Mouse (Mus musculus): ENCODE measurements around the gene Olfr1135. TPM values are rescaled to one million over a fixed set of nuclear protein-coding genes. Genes with fewer than 3 reads are reported as not detected.

Gene Olfr1135
- polyA plus RNA-seq (2014; fragmentation: Nextera tagmentation; extraction: Ambion mirVana) = not detected in 2 replicates

DNA sequence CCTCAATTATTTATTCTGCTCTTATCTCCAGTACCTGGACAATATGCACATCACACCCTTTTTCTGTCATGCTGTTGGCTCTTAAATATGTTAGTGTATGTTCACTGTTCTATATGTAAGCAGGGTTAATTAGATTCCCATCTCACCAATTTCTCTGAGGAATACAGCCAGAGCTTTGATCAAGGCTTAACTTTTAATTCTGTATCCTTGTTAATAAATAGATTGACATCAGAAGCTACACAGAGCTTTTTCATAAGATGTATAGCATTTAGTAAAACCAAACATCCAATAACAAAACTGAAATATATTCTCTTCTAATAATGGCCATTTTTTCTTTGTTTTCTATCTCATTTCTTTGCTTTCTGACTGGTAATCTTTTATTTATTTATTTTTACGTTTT, at the start of gene Olfr1135:
Gene Olfr1135 (minus strand): TSS at position 101 of the 400 bp plus-strand sequence.
- Histone ChIP-seq H3K9ac (replicated peaks; ENCODE audit: low read depth, low read length) (no peak within 1 kb of the TSS), H3K9me3 (ENCODE audit: control insufficient read depth, low read depth, low read length) (no peaks in the 10 kb centered on the region), H3K4me1 (ENCODE audit: control insufficient read depth, insufficient read depth, low read length) (no peaks in the 10 kb centered on the region), H3K4me3 (ENCODE audit: low read depth, low read length) (no peak within 1 kb of the TSS), H3K4me2 (replicated peaks; ENCODE audit: low read depth, low read length) (no peak within 1 kb of the TSS), H3K27me3 (ENCODE audit: control insufficient read depth, insufficient read depth, low read length) (no peaks in the 10 kb centered on the region), H3K27ac (ENCODE audit: low read length) (no peak within 1 kb of the TSS), H3K36me3 (ENCODE audit: control insufficient read depth, insufficient read depth, low read length) (no peaks in the 10 kb centered on the region)
- WGBS = 15% methylated on average over 1 of the region's 1 CpGs
- no peak for ATAC-seq (ENCODE audit: insufficient number of reproducible peaks, insufficient read depth, low FRiP score, low read depth)

DNA sequence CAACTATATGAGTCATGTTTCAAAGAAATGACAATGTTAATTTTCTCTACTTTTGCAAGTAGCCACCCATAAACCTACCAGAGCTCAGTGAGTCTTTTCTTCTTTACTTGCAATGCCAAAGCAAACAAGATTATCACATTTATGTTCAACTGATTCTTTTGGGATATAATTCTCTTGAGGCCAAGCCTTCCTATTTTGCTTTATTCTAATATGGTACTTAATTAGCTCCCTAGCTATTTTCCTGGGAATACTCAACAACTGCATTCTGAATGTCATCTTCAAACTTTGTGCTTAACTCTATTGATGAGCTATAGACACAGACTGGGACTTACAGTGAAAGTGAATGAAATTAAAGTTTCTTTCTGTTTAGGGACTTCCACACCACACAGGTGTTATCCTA, 39.6 kb upstream of the Olfr1135 start, which contains the start of gene Olfr1137:
Gene Olfr1137 (minus strand): TSS at position 101 of the 400 bp plus-strand sequence.
- Histone ChIP-seq H3K4me2 (replicated peaks; ENCODE audit: low read depth, low read length) (no peak within 1 kb of the TSS), H3K27me3 (ENCODE audit: control insufficient read depth, insufficient read depth, low read length) (no peaks in the 10 kb centered on the region), H3K36me3 (ENCODE audit: control insufficient read depth, insufficient read depth, low read length) (no peaks in the 10 kb centered on the region), H3K27ac (ENCODE audit: low read length) (no peak within 1 kb of the TSS), H3K4me1 (ENCODE audit: control insufficient read depth, insufficient read depth, low read length) (no peaks in the 10 kb centered on the region), H3K9me3 (ENCODE audit: control insufficient read depth, low read depth, low read length) (no peaks in the 10 kb centered on the region), H3K4me3 (ENCODE audit: low read depth, low read length) (no peak within 1 kb of the TSS), H3K9ac (replicated peaks; ENCODE audit: low read depth, low read length) (no peak within 1 kb of the TSS)
- ATAC-seq (ENCODE audit: insufficient number of reproducible peaks, insufficient read depth, low FRiP score, low read depth) = no peak

DNA sequence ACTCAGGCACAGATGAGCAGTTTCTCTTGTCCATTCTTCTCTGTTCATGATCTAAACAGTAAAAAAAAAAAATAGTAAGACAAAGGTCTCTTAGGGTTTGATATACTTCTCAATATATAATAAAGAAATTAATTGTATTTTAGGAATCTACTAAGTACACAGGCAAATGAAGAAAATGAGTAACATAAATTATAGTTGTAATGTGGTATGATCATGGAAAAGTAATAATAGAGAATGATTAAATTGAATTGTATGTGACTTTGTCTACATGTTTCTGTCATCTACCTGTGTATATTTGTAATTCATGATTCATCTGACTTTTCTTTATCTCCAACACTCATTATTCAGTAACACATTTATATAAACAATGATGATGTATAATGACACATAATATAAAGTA, 20.4 kb upstream of the Olfr1135 start, which contains the start of gene Olfr1136:
Gene Olfr1136 (minus strand): TSS at position 101 of the 400 bp plus-strand sequence.
- H3K9ac ChIP-seq (replicated peaks; ENCODE audit: low read depth, low read length) = no peak within 1 kb of the TSS
- no peaks in the 10 kb centered on the region for H3K4me1 ChIP-seq (ENCODE audit: control insufficient read depth, insufficient read depth, low read length)
- H3K27ac ChIP-seq (ENCODE audit: low read length) = no peak within 1 kb of the TSS
- H3K4me2 ChIP-seq (replicated peaks; ENCODE audit: low read depth, low read length) = no peak within 1 kb of the TSS
- H3K9me3 ChIP-seq (ENCODE audit: control insufficient read depth, low read depth, low read length) = no peaks in the 10 kb centered on the region
- H3K36me3 ChIP-seq (ENCODE audit: control insufficient read depth, insufficient read depth, low read length) = no peaks in the 10 kb centered on the region
- no peak for ATAC-seq (ENCODE audit: insufficient number of reproducible peaks, insufficient read depth, low FRiP score, low read depth)
- no peak within 1 kb of the TSS for H3K4me3 ChIP-seq (ENCODE audit: low read depth, low read length)
- H3K27me3 ChIP-seq (ENCODE audit: control insufficient read depth, insufficient read depth, low read length) = no peaks in the 10 kb centered on the region

DNA sequence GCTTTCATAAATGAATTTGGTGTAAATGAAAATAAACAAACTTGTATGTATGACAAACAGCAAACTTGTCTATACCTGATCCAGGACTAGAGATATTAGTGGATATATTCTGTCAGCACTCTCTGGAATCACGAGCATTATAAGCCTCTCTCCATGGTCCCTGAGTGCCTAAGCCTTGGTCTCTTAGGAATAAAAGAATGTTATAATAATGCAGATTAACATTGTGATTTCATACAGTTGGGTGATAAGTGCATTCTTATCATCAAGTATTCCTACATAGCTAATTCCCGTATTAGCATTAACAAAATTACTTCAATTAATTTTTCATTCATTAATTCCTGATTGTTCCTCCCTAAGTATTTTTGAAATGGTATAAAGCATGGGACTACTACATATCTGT, 15.1 kb downstream of the Olfr1135 start, which contains the start of gene Olfr1134:
Gene Olfr1134 (minus strand): TSS at position 101 of the 400 bp plus-strand sequence.
- no peak for ATAC-seq (ENCODE audit: insufficient number of reproducible peaks, insufficient read depth, low FRiP score, low read depth)
- H3K27ac ChIP-seq (ENCODE audit: low read length) = no peak within 1 kb of the TSS
- no peak within 1 kb of the TSS for H3K9ac ChIP-seq (replicated peaks; ENCODE audit: low read depth, low read length)
- no peaks in the 10 kb centered on the region for H3K4me1 ChIP-seq (ENCODE audit: control insufficient read depth, insufficient read depth, low read length)
- H3K27me3 ChIP-seq (ENCODE audit: control insufficient read depth, insufficient read depth, low read length) = no peaks in the 10 kb centered on the region
- H3K4me2 ChIP-seq (replicated peaks; ENCODE audit: low read depth, low read length) = no peak within 1 kb of the TSS
- WGBS = 83% methylated on average over 2 of the region's 2 CpGs
- H3K9me3 ChIP-seq (ENCODE audit: control insufficient read depth, low read depth, low read length) = no peaks in the 10 kb centered on the region
- no peak within 1 kb of the TSS for H3K4me3 ChIP-seq (ENCODE audit: low read depth, low read length)
- H3K36me3 ChIP-seq (ENCODE audit: control insufficient read depth, insufficient read depth, low read length) = no peaks in the 10 kb centered on the region

DNA sequence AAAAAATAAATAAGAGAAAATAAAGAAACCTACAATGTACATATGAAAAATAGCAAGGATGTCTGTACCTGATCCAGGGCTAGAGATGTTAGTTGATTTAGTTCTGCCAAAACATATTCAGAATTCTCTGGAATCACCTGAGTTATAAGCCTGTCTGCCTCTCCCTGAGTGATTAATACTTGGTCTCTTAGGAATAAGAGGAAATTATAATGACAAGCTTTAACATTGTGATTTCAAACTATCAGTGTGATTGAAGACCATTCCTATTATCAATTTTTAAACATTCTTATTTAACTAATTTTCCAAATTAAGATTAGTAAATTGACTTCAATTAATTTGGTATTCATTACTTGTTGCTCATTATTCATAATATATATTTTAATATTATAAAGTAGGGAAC, 26.2 kb downstream of the Olfr1135 start, which contains the start of gene Olfr1133:
Gene Olfr1133 (minus strand): TSS at position 101 of the 400 bp plus-strand sequence.
- no peaks in the 10 kb centered on the region for H3K4me1 ChIP-seq (ENCODE audit: control insufficient read depth, insufficient read depth, low read length)
- ATAC-seq (ENCODE audit: insufficient number of reproducible peaks, insufficient read depth, low FRiP score, low read depth) = no peak
- H3K4me3 ChIP-seq (ENCODE audit: low read depth, low read length) = no peak within 1 kb of the TSS
- no peak within 1 kb of the TSS for H3K27ac ChIP-seq (ENCODE audit: low read length)
- no peaks in the 10 kb centered on the region for H3K9me3 ChIP-seq (ENCODE audit: control insufficient read depth, low read depth, low read length)
- H3K36me3 ChIP-seq (ENCODE audit: control insufficient read depth, insufficient read depth, low read length) = no peaks in the 10 kb centered on the region
- no peaks in the 10 kb centered on the region for H3K27me3 ChIP-seq (ENCODE audit: control insufficient read depth, insufficient read depth, low read length)
- no peak within 1 kb of the TSS for H3K9ac ChIP-seq (replicated peaks; ENCODE audit: low read depth, low read length)
- H3K4me2 ChIP-seq (replicated peaks; ENCODE audit: low read depth, low read length) = no peak within 1 kb of the TSS

DNA sequence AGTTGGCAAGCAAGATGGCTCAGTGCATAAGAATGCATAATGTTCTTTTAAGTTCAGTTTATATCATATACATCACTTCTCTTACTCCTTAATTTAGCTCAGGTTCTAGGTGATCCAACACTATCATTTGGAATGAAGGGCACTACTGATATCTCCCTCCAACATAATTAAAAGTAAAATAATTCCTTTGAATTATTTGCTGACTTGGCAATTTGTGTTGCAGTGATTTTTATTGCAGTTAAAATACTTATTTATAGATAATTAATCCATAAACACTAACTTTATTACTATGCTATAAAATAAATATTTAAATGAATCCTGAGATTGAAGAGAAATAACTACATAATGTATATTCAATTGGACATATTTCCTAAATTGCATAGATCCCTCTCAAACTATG, 31.0 kb downstream of the Olfr1135 start:
- H3K27ac ChIP-seq (ENCODE audit: low read length) = no peak overlapping the region
- H3K9ac ChIP-seq (replicated peaks; ENCODE audit: low read depth, low read length) = no peak overlapping the region
- no peaks in the 10 kb centered on the region for H3K36me3 ChIP-seq (ENCODE audit: control insufficient read depth, insufficient read depth, low read length)
- H3K4me2 ChIP-seq (replicated peaks; ENCODE audit: low read depth, low read length) = no peak overlapping the region
- no peaks in the 10 kb centered on the region for H3K4me1 ChIP-seq (ENCODE audit: control insufficient read depth, insufficient read depth, low read length)
- no peak overlapping the region for H3K4me3 ChIP-seq (ENCODE audit: low read depth, low read length)
- ATAC-seq (ENCODE audit: insufficient number of reproducible peaks, insufficient read depth, low FRiP score, low read depth) = no peak
- no peaks in the 10 kb centered on the region for H3K27me3 ChIP-seq (ENCODE audit: control insufficient read depth, insufficient read depth, low read length)
- no peaks in the 10 kb centered on the region for H3K9me3 ChIP-seq (ENCODE audit: control insufficient read depth, low read depth, low read length)

DNA sequence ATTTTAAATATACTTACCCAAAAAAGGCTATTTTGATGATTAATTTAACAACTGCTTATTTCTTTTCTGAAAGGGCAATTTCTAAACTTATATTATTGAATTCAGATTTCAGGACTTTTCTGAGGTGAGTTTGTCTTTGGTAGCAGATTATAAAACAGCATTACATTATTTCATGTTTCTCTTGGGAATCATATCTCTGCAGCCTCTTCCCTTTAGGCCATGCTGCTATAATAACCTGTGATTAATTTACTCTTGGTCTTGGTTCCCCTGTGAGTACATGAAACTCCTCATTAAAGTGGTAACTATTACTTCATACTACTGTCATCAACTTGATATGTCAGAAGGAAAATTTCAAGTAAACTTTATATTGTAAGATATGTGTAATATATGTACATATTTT, 36.0 kb downstream of the Olfr1135 start, which contains the start of gene Olfr1132:
Gene Olfr1132 (minus strand): TSS at position 101 of the 400 bp plus-strand sequence.
- Histone ChIP-seq H3K9me3 (ENCODE audit: control insufficient read depth, low read depth, low read length) (no peaks in the 10 kb centered on the region), H3K27ac (ENCODE audit: low read length) (no peak within 1 kb of the TSS), H3K27me3 (ENCODE audit: control insufficient read depth, insufficient read depth, low read length) (no peaks in the 10 kb centered on the region), H3K36me3 (ENCODE audit: control insufficient read depth, insufficient read depth, low read length) (no peaks in the 10 kb centered on the region), H3K4me3 (ENCODE audit: low read depth, low read length) (no peak within 1 kb of the TSS), H3K4me1 (ENCODE audit: control insufficient read depth, insufficient read depth, low read length) (no peaks in the 10 kb centered on the region), H3K4me2 (replicated peaks; ENCODE audit: low read depth, low read length) (no peak within 1 kb of the TSS), H3K9ac (replicated peaks; ENCODE audit: low read depth, low read length) (no peak within 1 kb of the TSS)
- ATAC-seq (ENCODE audit: insufficient number of reproducible peaks, insufficient read depth, low FRiP score, low read depth) = no peak

DNA sequence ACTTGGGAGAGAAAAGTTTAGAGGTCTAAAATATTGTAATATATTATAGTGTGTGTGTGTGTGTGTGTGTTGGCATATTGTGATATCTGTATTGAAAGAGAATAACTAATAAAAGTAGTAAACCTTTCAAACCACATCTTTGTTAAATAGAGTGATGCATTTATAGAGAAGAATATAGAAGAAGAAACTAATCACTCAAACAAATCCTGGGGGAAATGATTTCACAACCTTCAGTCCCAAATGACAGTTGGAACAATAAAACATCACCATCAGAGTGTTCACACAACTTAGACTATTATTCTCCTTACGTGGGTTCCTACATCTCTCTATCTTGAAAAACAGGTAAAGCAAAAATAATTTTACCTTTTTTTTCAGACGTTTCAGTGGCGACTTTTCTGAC, 46.7 kb downstream of the Olfr1135 start, which contains the start of gene Olfr1131:
Gene Olfr1131 (plus strand): TSS at position 301 of the 400 bp plus-strand sequence.
- WGBS = 68% methylated on average over 3 of the region's 3 CpGs
- Histone ChIP-seq H3K4me1 (ENCODE audit: control insufficient read depth, insufficient read depth, low read length) (no peaks in the 10 kb centered on the region), H3K36me3 (ENCODE audit: control insufficient read depth, insufficient read depth, low read length) (no peaks in the 10 kb centered on the region), H3K27me3 (ENCODE audit: control insufficient read depth, insufficient read depth, low read length) (no peaks in the 10 kb centered on the region), H3K4me2 (replicated peaks; ENCODE audit: low read depth, low read length) (no peak within 1 kb of the TSS), H3K9me3 (ENCODE audit: control insufficient read depth, low read depth, low read length) (no peaks in the 10 kb centered on the region), H3K9ac (replicated peaks; ENCODE audit: low read depth, low read length) (no peak within 1 kb of the TSS), H3K27ac (ENCODE audit: low read length) (no peak within 1 kb of the TSS), H3K4me3 (ENCODE audit: low read depth, low read length) (no peak within 1 kb of the TSS)
- ATAC-seq (ENCODE audit: insufficient number of reproducible peaks, insufficient read depth, low FRiP score, low read depth) = no peak

Measured in stomach, embryonic 14.5 days (tissue).